Mouse (Mus musculus) ES-CJ7 (cell line): Measurements from ENCODE around the gene Fntb.

ENCODE experiments used
- DNase-seq: peaks from one replicate; pipeline ENCODE4 v3.0.0; 2011; ENCODE audit warnings: low read depth, low spot score

The Fntb gene

GRCm38 (mm10) chr12:76920398-76920797, 155.0 kb downstream of the Fntb start:
- peak; percentile 59 for DNase-seq

GRCm38 (mm10) chr12:76920990-76921389, 155.6 kb downstream of the Fntb start:
- no peak for DNase-seq

GRCm38 (mm10) chr12:76923118-76923517, 157.7 kb downstream of the Fntb start:
- DNase-seq, result no peak

GRCm38 (mm10) chr12:76924904-76925604, 159.7 kb downstream of the Fntb start:
- DNase-seq, result no peak

- DNase-seq, result no peak
These were observed 161.1 kb downstream of the Fntb start for GRCm38 (mm10) chr12:76926338-76926945.

GRCm38 (mm10) chr12:76927012-76927411, 161.6 kb downstream of the Fntb start:
- no peak for DNase-seq

GRCm38 (mm10) chr12:76927539-76927938, 162.2 kb downstream of the Fntb start:
- no peak for DNase-seq

DNA sequence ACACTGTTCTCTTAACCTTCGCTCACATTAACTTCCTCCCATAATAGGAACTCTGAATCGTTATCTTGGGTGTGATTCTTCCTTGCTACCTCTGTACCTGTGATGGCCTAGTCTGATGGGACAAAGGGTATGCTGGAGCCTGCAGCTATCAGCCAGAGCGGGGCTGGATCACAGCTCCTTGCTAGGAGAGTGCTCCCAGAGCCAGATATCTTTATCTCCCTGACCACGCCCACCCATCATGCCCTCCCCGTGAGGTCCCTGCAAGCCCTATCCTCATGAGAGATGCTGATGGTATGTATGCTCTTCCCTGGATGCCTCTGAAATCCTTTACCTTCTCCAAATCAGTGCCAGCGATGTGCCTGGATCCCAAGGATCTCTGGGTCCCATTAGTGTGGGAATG, 164.8 kb downstream of the Fntb start:
- DNase-seq, result no peak

GRCm38 (mm10) chr12:76931739-76932687, 166.6 kb downstream of the Fntb start:
- no peak for DNase-seq

- DNase-seq, result no peak
These were observed 167.3 kb downstream of the Fntb start for GRCm38 (mm10) chr12:76932688-76933060.

GRCm38 (mm10) chr12:76934438-76934837, 169.0 kb downstream of the Fntb start:
- no peak for DNase-seq

GRCm38 (mm10) chr12:76936211-76936610, 170.8 kb downstream of the Fntb start:
- DNase-seq, result no peak

DNA sequence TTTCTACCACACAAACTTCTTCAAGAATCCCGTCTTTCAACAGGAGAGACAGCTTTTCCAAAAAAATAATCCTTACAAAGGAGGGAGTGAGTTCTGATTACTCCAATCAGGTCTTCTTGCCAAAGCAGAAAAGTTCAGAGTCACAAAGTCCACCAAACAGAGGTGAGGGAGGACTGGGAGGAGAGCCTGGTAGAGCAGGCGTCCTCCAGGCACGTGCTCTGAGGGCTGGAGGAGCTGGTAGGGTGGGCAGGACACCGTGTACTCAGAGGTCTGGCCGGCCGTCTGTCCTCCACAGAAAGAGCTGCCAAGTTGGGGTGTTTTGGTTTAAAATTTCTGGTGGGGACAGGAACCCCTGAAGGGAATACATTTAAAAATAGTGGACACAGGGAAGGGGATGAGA, 172.6 kb downstream of the Fntb start:
- DNase-seq, result no peak

GRCm38 (mm10) chr12:76941524-76941923, 176.1 kb downstream of the Fntb start:
- DNase-seq, result no peak

GRCm38 (mm10) chr12:76942476-76942875, 177.1 kb downstream of the Fntb start:
- DNase-seq, result no peak

GRCm38 (mm10) chr12:76943046-76943445, 177.7 kb downstream of the Fntb start:
- DNase-seq, result no peak

GRCm38 (mm10) chr12:76943466-76943865, 178.1 kb downstream of the Fntb start:
- DNase-seq, result no peak

DNA sequence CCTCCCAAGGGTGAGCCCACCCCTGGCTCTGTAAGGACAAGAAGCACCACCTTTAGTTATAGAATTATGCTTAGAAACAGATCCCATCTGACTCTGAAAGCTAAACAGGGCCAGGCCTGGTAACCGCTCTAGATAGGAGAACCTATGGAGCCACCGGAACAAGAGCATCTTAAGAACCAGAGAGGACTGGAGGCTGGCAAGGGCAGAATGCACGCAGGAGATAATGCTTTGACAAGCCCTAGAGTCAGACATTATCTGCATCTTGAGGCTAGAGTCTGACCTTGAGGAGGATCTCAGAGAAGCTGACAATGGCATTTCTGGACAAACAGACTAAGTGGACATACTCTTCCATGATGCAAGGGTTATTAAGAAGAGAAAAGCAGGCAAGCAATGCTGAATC, 182.1 kb downstream of the Fntb start:
- DNase-seq, result no peak

GRCm38 (mm10) chr12:76948185-76948584, 182.8 kb downstream of the Fntb start:
- DNase-seq, result no peak

DNA sequence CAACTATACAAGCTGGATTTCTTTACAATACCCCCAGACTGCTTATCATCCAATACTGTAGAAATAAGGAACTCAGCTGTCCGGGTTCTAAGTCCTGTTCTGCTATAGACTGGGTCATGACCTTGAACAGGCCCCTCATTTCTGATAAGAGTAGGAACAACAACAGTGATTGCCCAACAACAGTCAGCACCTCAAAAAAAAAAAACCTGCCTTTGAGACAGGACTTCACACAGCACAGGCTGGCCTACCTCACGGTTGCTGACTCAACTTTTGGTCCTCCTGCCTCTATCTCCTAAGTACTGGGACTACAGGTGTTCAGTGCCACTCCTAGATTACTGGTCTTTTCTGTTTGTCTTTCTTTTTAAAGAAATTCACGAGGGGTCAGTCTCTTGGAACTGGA, 183.4 kb downstream of the Fntb start:
- no peak for DNase-seq

GRCm38 (mm10) chr12:76950330-76950729, 184.9 kb downstream of the Fntb start:
- no peak for DNase-seq

GRCm38 (mm10) chr12:76953750-76954363, 188.5 kb downstream of the Fntb start:
- DNase-seq, result no peak
